Mouse (Mus musculus): ENCODE data around the gene Rims3. TPM values are rescaled to one million over a fixed set of nuclear protein-coding genes. Genes with fewer than 3 reads are reported as not detected.

Gene Rims3
- total and polyA plus RNA-seq, 2 experiments: 0.65 TPM

DNA sequence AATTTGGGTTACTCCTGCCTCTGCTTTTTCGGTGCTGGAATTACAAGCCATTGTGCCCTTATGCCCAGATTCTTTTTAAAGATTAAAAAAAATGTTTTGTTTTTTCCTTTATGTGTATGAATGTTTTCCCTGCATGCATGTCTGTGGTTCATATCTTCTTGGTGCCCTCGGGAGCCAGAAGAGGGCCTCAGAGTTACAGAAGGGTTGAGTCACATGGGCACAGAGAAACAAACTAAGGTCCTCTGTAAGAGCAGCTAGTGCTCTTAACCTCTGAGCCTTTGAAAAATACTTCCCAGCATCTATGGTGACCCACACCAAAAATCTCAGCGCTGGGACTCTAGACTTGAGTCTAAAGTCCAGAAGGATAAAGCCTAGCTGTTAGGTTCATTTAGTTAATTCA is 70.8 kb downstream of the Rims3 start:
- H3K79me2 ChIP-seq (ENCODE audit: control insufficient read depth, insufficient read depth, low read length): no peaks in the 10 kb centered on the region
- whole genome bisulfite sequencing: 9% methylated on average over 3 of the region's 3 CpGs
- peak overlapping the region; percentile 71; the same call in 1 of the 2 replicates for H3K4me3 ChIP-seq (ENCODE audit: insufficient read depth, low read depth, low read length)
- no peak overlapping the region for H3K9ac ChIP-seq (ENCODE audit: low read depth, low read length)
- peak overlapping the region; percentile 74 for H3K27ac ChIP-seq (replicated peaks; ENCODE audit: insufficient read depth, low read depth, low read length)
- DNase-seq (ENCODE audit: extremely low read depth, low read depth, low spot score): peak; percentile 61
- peaks cover 2% of the 10 kb centered on the region; the same call in 1 of the 2 replicates for H3K36me3 ChIP-seq (ENCODE audit: control insufficient read depth, insufficient read depth, low read length)
- no peaks in the 10 kb centered on the region for H3K27me3 ChIP-seq (ENCODE audit: control insufficient read depth, insufficient read depth, low read length)
- peaks cover 3% of the 10 kb centered on the region; the same call in 1 of the 2 replicates for H3K4me1 ChIP-seq (ENCODE audit: control insufficient read depth, insufficient read depth, low read length)
- TF ChIP-seq POLR2A (IDR thresholded peaks at IDR 0.05; ENCODE audit: extremely low read depth, insufficient read depth, low read length) (no peak), CTCF (IDR thresholded peaks at IDR 0.05; ENCODE audit: low read depth, low read length) (peak; percentile 27; the same call in 1 of the 2 replicates)

- H3K4me1 ChIP-seq (ENCODE audit: control insufficient read depth, insufficient read depth, low read length): peaks cover 3% of the 10 kb centered on the region; the same call in 1 of the 2 replicates
- peaks cover under 1% of the 10 kb centered on the region; the same call in 1 of the 2 replicates for H3K36me3 ChIP-seq (ENCODE audit: control insufficient read depth, insufficient read depth, low read length)
- no peak overlapping the region for H3K4me3 ChIP-seq (ENCODE audit: insufficient read depth, low read depth, low read length)
- DNase-seq (ENCODE audit: extremely low read depth, low read depth, low spot score): no peak
- 88% methylated on average over 3 of the region's 3 CpGs for WGBS
- H3K9ac ChIP-seq (ENCODE audit: low read depth, low read length): no peak overlapping the region
- TF ChIP-seq CTCF (IDR thresholded peaks at IDR 0.05; ENCODE audit: low read depth, low read length): no peak
- TF ChIP-seq POLR2A (IDR thresholded peaks at IDR 0.05; ENCODE audit: extremely low read depth, insufficient read depth, low read length): no peak
- no peaks in the 10 kb centered on the region for H3K79me2 ChIP-seq (ENCODE audit: control insufficient read depth, insufficient read depth, low read length)
- no peak overlapping the region for H3K27ac ChIP-seq (replicated peaks; ENCODE audit: insufficient read depth, low read depth, low read length)
- no peaks in the 10 kb centered on the region for H3K27me3 ChIP-seq (ENCODE audit: control insufficient read depth, insufficient read depth, low read length)
These were observed 74.1 kb downstream of the Rims3 start for GRCm38 (mm10) chr4:120928686-120929085.

GRCm38 (mm10) chr4:120930736-120931135 is 76.1 kb downstream of the Rims3 start:
- H3K4me3 ChIP-seq (ENCODE audit: insufficient read depth, low read depth, low read length): no peak overlapping the region
- H3K9ac ChIP-seq (ENCODE audit: low read depth, low read length): no peak overlapping the region
- no peak for DNase-seq (ENCODE audit: extremely low read depth, low read depth, low spot score)
- H3K27ac ChIP-seq (replicated peaks; ENCODE audit: insufficient read depth, low read depth, low read length): no peak overlapping the region
- peaks cover 8% of the 10 kb centered on the region for H3K36me3 ChIP-seq (ENCODE audit: control insufficient read depth, insufficient read depth, low read length)
- no peak for TF ChIP-seq POLR2A (IDR thresholded peaks at IDR 0.05; ENCODE audit: extremely low read depth, insufficient read depth, low read length)
- no peak for TF ChIP-seq CTCF (IDR thresholded peaks at IDR 0.05; ENCODE audit: low read depth, low read length)
- WGBS: 97% methylated on average over 18 of the region's 18 CpGs
- no peaks in the 10 kb centered on the region for H3K27me3 ChIP-seq (ENCODE audit: control insufficient read depth, insufficient read depth, low read length)
- peaks cover 3% of the 10 kb centered on the region; the same call in 1 of the 2 replicates for H3K4me1 ChIP-seq (ENCODE audit: control insufficient read depth, insufficient read depth, low read length)
- no peaks in the 10 kb centered on the region for H3K79me2 ChIP-seq (ENCODE audit: control insufficient read depth, insufficient read depth, low read length)

DNA sequence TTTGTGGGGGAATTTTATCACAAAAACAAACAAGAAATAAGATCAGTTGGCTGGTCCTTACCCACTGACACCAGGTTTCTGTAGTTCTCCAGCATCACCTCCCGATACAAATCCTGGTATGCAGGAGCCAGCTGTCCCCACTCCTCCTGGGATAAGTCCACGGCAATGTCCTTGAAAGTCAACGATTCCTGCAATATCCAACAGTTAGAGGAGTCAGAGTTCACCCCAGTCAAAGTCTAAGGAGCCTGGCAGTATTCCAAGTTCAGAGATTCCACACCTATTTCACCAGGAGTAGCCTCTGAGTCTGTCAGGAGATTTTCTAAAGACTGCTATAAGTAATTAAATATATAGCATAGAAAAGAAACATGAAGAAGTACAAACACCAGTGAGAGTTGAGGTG is 80.4 kb downstream of the Rims3 start:
- Histone ChIP-seq H3K4me3 (ENCODE audit: insufficient read depth, low read depth, low read length) (no peak overlapping the region), H3K27ac (replicated peaks; ENCODE audit: insufficient read depth, low read depth, low read length) (no peak overlapping the region), H3K27me3 (ENCODE audit: control insufficient read depth, insufficient read depth, low read length) (no peaks in the 10 kb centered on the region), H3K4me1 (ENCODE audit: control insufficient read depth, insufficient read depth, low read length) (peaks cover 3% of the 10 kb centered on the region; the same call in 1 of the 2 replicates), H3K9ac (ENCODE audit: low read depth, low read length) (no peak overlapping the region), H3K36me3 (ENCODE audit: control insufficient read depth, insufficient read depth, low read length) (peaks cover 8% of the 10 kb centered on the region), H3K79me2 (ENCODE audit: control insufficient read depth, insufficient read depth, low read length) (no peaks in the 10 kb centered on the region)
- TF ChIP-seq CTCF (IDR thresholded peaks at IDR 0.05; ENCODE audit: low read depth, low read length) (no peak), POLR2A (IDR thresholded peaks at IDR 0.05; ENCODE audit: extremely low read depth, insufficient read depth, low read length) (no peak)
- 26% methylated on average over 3 of the region's 3 CpGs for WGBS
- DNase-seq (ENCODE audit: extremely low read depth, low read depth, low spot score): peak; percentile 69

Other genes starting within 250 kb of the Rims3 start
- gene Cited4, start 188.2 kb upstream of the Rims3 start, total RNA-seq (2014; rRNA removed): 0.09 and 0.27 TPM in 2 replicates
- gene Cited4, start 188.2 kb upstream of the Rims3 start, polyA plus RNA-seq (2012; rRNA removed): 0.93 and 1.2 TPM in 2 replicates
- gene Kcnq4, start 106.2 kb upstream of the Rims3 start, total RNA-seq (2014; rRNA removed): 0.28 and 0.34 TPM in 2 replicates
- 0.57 and 0.58 TPM in 2 replicates for gene Kcnq4, start 106.2 kb upstream of the Rims3 start, polyA plus RNA-seq (2012; rRNA removed)
- 21.5 and 25.2 TPM in 2 replicates for gene Nfyc, start 23.2 kb upstream of the Rims3 start, total RNA-seq (2014; rRNA removed)
- gene Nfyc, start 23.2 kb upstream of the Rims3 start, polyA plus RNA-seq (2012; rRNA removed): 70.3 and 73.6 TPM in 2 replicates
- 3.2 and 5.4 TPM in 2 replicates for gene Exo5, start 70.2 kb downstream of the Rims3 start, total RNA-seq (2014; rRNA removed)
- gene Exo5, start 70.2 kb downstream of the Rims3 start, polyA plus RNA-seq (2012; rRNA removed): 1.4 and 1.6 TPM in 2 replicates
- 1.3 and 3.5 TPM in 2 replicates for gene Zfp69, start 96.9 kb downstream of the Rims3 start, total RNA-seq (2014; rRNA removed)
- gene Zfp69, start 96.9 kb downstream of the Rims3 start, polyA plus RNA-seq (2012; rRNA removed): 0.87 and 1.00 TPM in 2 replicates
- gene Smap2, start 162.4 kb downstream of the Rims3 start, total RNA-seq (2014; rRNA removed): 13.7 and 16.9 TPM in 2 replicates
- 19.2 and 20.8 TPM in 2 replicates for gene Smap2, start 162.4 kb downstream of the Rims3 start, polyA plus RNA-seq (2012; rRNA removed)
- gene Col9a2, start 184.6 kb downstream of the Rims3 start, total RNA-seq (2014; rRNA removed): not detected in 2 replicates
- not detected in 2 replicates for gene Col9a2, start 184.6 kb downstream of the Rims3 start, polyA plus RNA-seq (2012; rRNA removed)
- 37.3 and 41.0 TPM in 2 replicates for gene Zmpste24, start 243.4 kb downstream of the Rims3 start, total RNA-seq (2014; rRNA removed)
- 24.3 and 25.7 TPM in 2 replicates for gene Zmpste24, start 243.4 kb downstream of the Rims3 start, polyA plus RNA-seq (2012; rRNA removed)